Mouse (Mus musculus) E14TG2a.4 (cell line): Measurements from ENCODE around the gene Grin2d.

ENCODE experiments used
- CTCF ChIP-seq: conservative IDR thresholded peaks from 2 replicates; pipeline ENCODE4 v1.5.1; 2014; ENCODE audit warnings: low read length
- NANOG ChIP-seq: IDR thresholded peaks from 2 replicates; pipeline ENCODE4 v1.6.1; 2014; ENCODE audit warnings: borderline replicate concordance, low read length, mixed read lengths

DNA sequence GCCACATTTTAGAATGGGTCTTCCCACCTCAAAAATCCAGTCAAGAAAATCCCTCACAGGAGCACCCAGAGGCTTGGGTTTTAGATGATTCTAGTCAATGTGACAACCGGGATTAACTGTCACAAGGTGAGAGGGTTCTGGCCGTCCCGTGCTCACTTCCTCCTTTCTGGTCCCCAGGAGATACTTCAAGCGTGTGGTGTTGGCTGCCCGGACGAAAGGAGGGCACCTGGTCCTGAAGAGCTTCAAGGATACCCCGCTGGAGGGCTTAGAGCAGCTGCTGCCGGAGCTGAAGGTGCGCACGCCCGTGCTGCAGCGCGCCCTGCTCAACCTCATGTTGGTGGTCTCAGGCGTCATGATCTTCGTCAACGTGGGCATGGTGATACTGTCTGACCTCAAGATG, 31.0 kb upstream of the Grin2d start:
- TF ChIP-seq CTCF = no peak
- TF ChIP-seq NANOG = no peak
